Mouse (Mus musculus) C2C12 (cell line): ENCODE data around the gene Lrrfip2. TPM values are rescaled to one million over a fixed set of nuclear protein-coding genes. Genes with fewer than 3 reads are reported as not detected.

Experiments used
- H3K27me3 ChIP-seq: one replicate; pipeline ENCODE4 v1.6.1; 2011; ENCODE audit not compliant: control insufficient read depth, insufficient read depth, insufficient read length
- H3K36me3 ChIP-seq: one replicate; pipeline ENCODE4 v1.6.1; 2011; ENCODE audit not compliant: control insufficient read depth, insufficient read depth
- H3K4me3 ChIP-seq: one replicate; pipeline ENCODE4 v1.5.1; 2011; ENCODE audit warnings: mild to moderate bottlenecking, control low read depth; ENCODE audit not compliant: poor library complexity, insufficient read depth, severe bottlenecking
- H3K79me2 ChIP-seq: one replicate; pipeline ENCODE4 v1.6.1; 2011; ENCODE audit not compliant: control insufficient read depth, insufficient read depth
- H3K79me3 ChIP-seq: one replicate; pipeline ENCODE4 v1.6.1; 2011; ENCODE audit warnings: low read depth, control low read depth
- H3ac ChIP-seq: one replicate; pipeline ENCODE3; 2011; ENCODE audit warnings: low read depth; ENCODE audit not compliant: control insufficient read depth, insufficient read length
- CEBPB ChIP-seq: IDR thresholded peaks from one replicate; pipeline ENCODE4 v1.6.1; 2011; ENCODE audit warnings: low read depth, mild to moderate bottlenecking, control low read depth, moderate library complexity
- CTCF ChIP-seq: IDR thresholded peaks from one replicate; pipeline ENCODE4 v1.5.1; 2011; ENCODE audit not compliant: control insufficient read depth, insufficient read depth, insufficient read length
- FOSL1 ChIP-seq: IDR thresholded peaks from one replicate; pipeline ENCODE4 v1.8.0; 2011; ENCODE audit warnings: mild to moderate bottlenecking, low read length; ENCODE audit not compliant: poor library complexity, insufficient read depth, severe bottlenecking
- MAX ChIP-seq: IDR thresholded peaks from one replicate; pipeline ENCODE4 v1.6.1; 2011; ENCODE audit warnings: mild to moderate bottlenecking, control low read depth
- MYOD1 ChIP-seq: IDR thresholded peaks from one replicate; pipeline ENCODE4 v1.6.1; 2011; ENCODE audit warnings: low read depth; ENCODE audit not compliant: control insufficient read depth, insufficient read length
- MYOG ChIP-seq: IDR thresholded peaks from one replicate; pipeline ENCODE4 v1.6.1; 2011; ENCODE audit not compliant: control insufficient read depth, insufficient read length; ENCODE audit errors: extremely low read depth
- USF1 ChIP-seq: IDR thresholded peaks from one replicate; pipeline ENCODE4 v1.6.1; 2011; ENCODE audit warnings: low read depth, mild to moderate bottlenecking, control low read depth, moderate library complexity
- polyA plus RNA-seq: library from polyadenylated mRNA; unstranded; fragments of >200 nt; fragmentation: generic; extraction: Trizol; gene quantifications from one replicate; pipeline ENCODE4 v1.2.1, GENCODE M21; 2012; ENCODE audit warnings: missing spikeins

The Lrrfip2 gene
- polyA plus RNA-seq, 1 experiment = 29.4 TPM

GRCm38 (mm10) chr9:111081765-111082164 lies 35.6 kb upstream of the Lrrfip2 start:
- H3K79me2 ChIP-seq = no peaks in the 10 kb centered on the region
- TF ChIP-seq MYOG = no peak
- no peak for TF ChIP-seq MAX
- peak; percentile 59 for TF ChIP-seq USF1
- H3K27me3 ChIP-seq = no peaks in the 10 kb centered on the region
- H3K36me3 ChIP-seq = no peaks in the 10 kb centered on the region
- no peak overlapping the region for H3K4me3 ChIP-seq
- no peaks in the 10 kb centered on the region for H3K79me3 ChIP-seq
- no peak overlapping the region for H3ac ChIP-seq

- no peaks in the 10 kb centered on the region for H3K27me3 ChIP-seq
- no peak overlapping the region for H3ac ChIP-seq
- H3K4me3 ChIP-seq = no peak overlapping the region
- TF ChIP-seq CTCF (no peak), USF1 (no peak), MYOG (no peak), MYOD1 (no peak), CEBPB (no peak), MAX (no peak), FOSL1 (no peak)
- no peaks in the 10 kb centered on the region for H3K79me2 ChIP-seq
- no peaks in the 10 kb centered on the region for H3K36me3 ChIP-seq
- H3K79me3 ChIP-seq = no peaks in the 10 kb centered on the region
Measured at GRCm38 (mm10) chr9:111085329-111085728, 32.1 kb upstream of the Lrrfip2 start.

- no peak overlapping the region for H3ac ChIP-seq
- no peaks in the 10 kb centered on the region for H3K27me3 ChIP-seq
- H3K4me3 ChIP-seq = no peak overlapping the region
- no peaks in the 10 kb centered on the region for H3K36me3 ChIP-seq
- no peaks in the 10 kb centered on the region for H3K79me3 ChIP-seq
- no peaks in the 10 kb centered on the region for H3K79me2 ChIP-seq
- TF ChIP-seq MYOD1 (no peak), USF1 (no peak), CTCF (no peak), MYOG (no peak), CEBPB (no peak), MAX (no peak), FOSL1 (no peak)
Measured at GRCm38 (mm10) chr9:111086137-111086536, 31.3 kb upstream of the Lrrfip2 start.

- no peaks in the 10 kb centered on the region for H3K27me3 ChIP-seq
- no peaks in the 10 kb centered on the region for H3K36me3 ChIP-seq
Measured at GRCm38 (mm10) chr9:111086995-111087606, 30.3 kb upstream of the Lrrfip2 start.

GRCm38 (mm10) chr9:111087960-111088359 lies 29.4 kb upstream of the Lrrfip2 start:
- Histone ChIP-seq H3ac (no peak overlapping the region), H3K27me3 (no peaks in the 10 kb centered on the region), H3K36me3 (no peaks in the 10 kb centered on the region), H3K79me3 (no peaks in the 10 kb centered on the region), H3K4me3 (no peak overlapping the region), H3K79me2 (no peaks in the 10 kb centered on the region)
- TF ChIP-seq CEBPB = no peak
- no peak for TF ChIP-seq MAX
- no peak for TF ChIP-seq MYOG
- no peak for TF ChIP-seq USF1
- TF ChIP-seq FOSL1 = no peak
- no peak for TF ChIP-seq CTCF
- no peak for TF ChIP-seq MYOD1

More at GRCm38 (mm10) chr9:111086995-111087606, 30.3 kb upstream of the Lrrfip2 start:
- TF ChIP-seq MAX (no peak), MYOG (no peak), CEBPB (no peak), MYOD1 (no peak), FOSL1 (no peak), USF1 (no peak), CTCF (no peak)
- Histone ChIP-seq H3K4me3 (no peak overlapping the region), H3K79me3 (no peaks in the 10 kb centered on the region), H3ac (no peak overlapping the region), H3K79me2 (no peaks in the 10 kb centered on the region)

GRCm38 (mm10) chr9:111088886-111089285 lies 28.5 kb upstream of the Lrrfip2 start:
- Histone ChIP-seq H3ac (no peak overlapping the region), H3K4me3 (no peak overlapping the region), H3K27me3 (no peaks in the 10 kb centered on the region), H3K79me3 (no peaks in the 10 kb centered on the region), H3K36me3 (no peaks in the 10 kb centered on the region), H3K79me2 (no peaks in the 10 kb centered on the region)
- TF ChIP-seq MYOG = no peak
- no peak for TF ChIP-seq CEBPB
- no peak for TF ChIP-seq CTCF
- TF ChIP-seq USF1 = no peak
- TF ChIP-seq FOSL1 = no peak
- TF ChIP-seq MYOD1 = no peak
- no peak for TF ChIP-seq MAX
